Mouse (Mus musculus): ENCODE measurements at regions not wholly inside any gene's neighbourhood (a gene's known extent, or its start where the extent isn't known, plus 50 kb on each side); places are given as distances from the start of the nearest gene placed in this dataset.

- TF ChIP-seq EP300 (IDR thresholded peaks at IDR 0.05; ENCODE audit: low read depth) (no peak), CTCF (IDR thresholded peaks at IDR 0.05; ENCODE audit: low read depth) (no peak)
Observed at GRCm38 (mm10) chr1:61288946-61289345, 311.2 kb downstream of the Icos start.
